Mouse (Mus musculus) frontal cortex, postnatal 14 days (tissue): ENCODE data around the gene Pcolce2.
A peak's percentile ranks its signal among the peaks of the same experiment; 100 is the strongest.

Experiments used
- DNase-seq, 2 experiments: peaks; one replicate each; pipeline ENCODE4 v3.0.0; 2022; ENCODE audit warnings: low spot score in 2 of 2

The Pcolce2 gene

DNA sequence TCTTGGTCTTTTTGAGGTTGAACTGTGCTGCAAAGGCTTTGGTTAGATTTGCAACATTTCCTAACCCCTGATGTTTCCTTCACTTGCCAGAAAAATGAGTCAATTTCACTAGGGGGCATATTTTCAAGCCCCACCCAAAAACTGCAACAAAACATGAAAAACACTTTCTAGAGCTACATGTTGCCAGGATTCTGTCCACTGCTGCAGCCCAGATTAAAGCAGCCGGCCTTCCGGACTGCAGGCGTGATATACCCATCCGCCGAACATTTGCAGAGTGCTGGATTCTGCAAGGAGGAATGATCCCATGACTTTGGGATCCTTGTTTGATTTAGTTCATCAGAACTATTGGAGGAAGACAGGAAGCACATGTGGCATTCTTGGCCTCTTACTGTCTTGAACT is 17.0 kb downstream of the Pcolce2 start:
- DNase-seq = no peak

DNA sequence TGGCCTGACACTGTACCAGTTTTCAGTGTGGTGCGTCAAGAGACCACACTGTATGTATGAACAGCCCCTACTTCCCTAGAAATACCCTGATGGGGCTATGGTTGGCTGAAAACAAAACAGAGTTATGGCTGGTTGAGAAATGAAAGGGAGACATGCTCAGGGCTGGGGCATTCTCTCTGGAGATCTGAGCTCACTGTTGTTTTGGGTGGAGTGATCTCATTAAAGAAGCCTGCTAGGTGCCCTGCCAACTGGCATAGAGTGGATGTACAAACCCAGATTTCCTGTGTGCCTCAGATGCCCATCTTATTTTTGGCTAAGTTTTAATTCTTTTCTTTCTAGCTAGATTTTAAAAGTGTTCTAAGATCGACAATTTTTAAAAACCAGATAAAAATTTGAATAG is 20.5 kb downstream of the Pcolce2 start:
- DNase-seq = no peak

GRCm38 (mm10) chr9:95664290-95664989 is 27.0 kb downstream of the Pcolce2 start:
- DNase-seq = peak in 1 of 2 experiments; percentile 7

- no peak for DNase-seq
These were observed 28.4 kb downstream of the Pcolce2 start for GRCm38 (mm10) chr9:95665835-95666234.

DNA sequence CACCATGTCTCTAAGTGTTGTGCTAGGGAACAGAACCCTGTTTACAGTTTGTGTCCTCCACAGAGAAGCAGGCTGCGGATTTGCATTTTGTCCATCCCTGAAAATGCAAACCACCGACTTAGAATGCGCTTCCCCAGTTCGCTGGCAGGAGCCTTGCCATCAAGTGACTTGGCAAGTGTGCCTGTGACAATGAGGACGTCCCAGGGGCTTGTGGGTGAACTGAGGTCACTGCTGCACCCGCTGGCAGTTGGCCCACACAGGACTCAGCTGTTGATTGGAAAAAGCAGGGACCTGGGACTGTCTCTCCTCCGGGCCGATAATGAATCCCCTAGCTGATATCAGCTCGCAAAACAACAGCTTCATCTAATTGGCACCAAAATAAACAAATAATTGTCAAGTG is 30.4 kb downstream of the Pcolce2 start:
- peak; percentile 39 to 40 for DNase-seq

- no peak for DNase-seq
These were observed 30.9 kb downstream of the Pcolce2 start for GRCm38 (mm10) chr9:95668306-95668705.

GRCm38 (mm10) chr9:95672331-95672730 is 34.9 kb downstream of the Pcolce2 start:
- DNase-seq = no peak

DNA sequence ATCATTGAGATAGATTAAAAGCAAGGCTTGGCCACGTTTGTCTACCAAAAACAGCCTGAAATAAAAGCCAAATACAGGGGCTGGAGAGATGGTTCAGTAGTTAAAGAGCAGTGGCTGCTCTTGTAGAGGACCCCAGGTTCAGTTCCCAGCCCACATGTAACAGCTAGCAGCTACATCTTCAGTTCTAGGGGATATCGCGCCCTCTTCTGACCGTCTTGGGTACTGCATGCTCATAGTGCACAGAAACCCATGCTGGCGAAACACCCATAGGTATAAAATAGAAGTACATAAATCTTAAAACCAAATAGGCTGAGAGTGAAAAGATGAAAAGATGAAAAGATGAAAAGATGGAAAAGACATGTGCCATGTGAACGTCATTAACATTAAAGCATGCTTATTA is 35.4 kb downstream of the Pcolce2 start:
- no peak for DNase-seq

- DNase-seq = peak in 1 of 2 experiments; percentile 13
These were observed 37.8 kb downstream of the Pcolce2 start for GRCm38 (mm10) chr9:95675064-95675699.

DNA sequence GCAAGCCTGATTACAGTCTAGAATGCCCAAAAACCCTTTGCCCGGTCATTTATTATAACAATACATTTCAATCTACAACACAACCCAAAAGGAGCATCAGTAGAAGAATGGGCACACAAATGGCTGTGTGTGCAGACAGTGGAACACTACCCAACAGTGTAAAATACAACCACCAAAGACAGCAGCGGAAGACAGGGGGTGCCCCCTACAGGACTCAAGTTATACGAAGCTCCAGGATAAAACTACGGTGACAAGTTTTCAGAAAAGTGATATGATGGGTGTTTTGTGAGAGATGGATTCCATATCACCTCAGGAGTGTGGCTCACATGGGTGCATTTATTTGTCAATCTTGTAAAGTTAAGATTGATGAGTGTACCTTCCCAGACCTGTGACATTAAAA is 38.6 kb downstream of the Pcolce2 start:
- no peak for DNase-seq

DNA sequence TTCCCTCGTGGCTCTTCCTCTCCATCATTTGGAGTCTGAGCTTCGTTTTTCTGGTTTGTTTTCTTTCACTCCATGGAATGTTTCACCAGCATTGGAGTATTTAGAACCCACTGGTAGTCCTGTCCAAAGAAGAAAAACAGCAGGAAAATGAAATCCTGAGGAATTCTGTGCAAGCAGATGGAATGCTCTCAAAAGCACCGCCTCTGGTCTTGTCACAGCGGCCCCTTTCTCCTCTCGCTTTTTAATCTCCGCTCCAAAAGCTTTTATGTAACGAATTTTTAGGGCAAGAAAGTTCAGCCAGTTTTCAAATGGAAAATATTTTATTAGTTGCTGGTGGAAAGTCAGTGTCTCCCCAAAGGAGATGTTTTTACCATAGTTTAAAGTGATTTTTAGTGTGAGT is 42.6 kb downstream of the Pcolce2 start:
- no peak for DNase-seq

- no peak for DNase-seq
These were observed 43.3 kb downstream of the Pcolce2 start for GRCm38 (mm10) chr9:95680691-95681090.

- DNase-seq = no peak
These were observed 48.4 kb downstream of the Pcolce2 start for GRCm38 (mm10) chr9:95685660-95686440.

GRCm38 (mm10) chr9:95688064-95688463 is 50.7 kb downstream of the Pcolce2 start:
- DNase-seq = no peak

- no peak for DNase-seq
These were observed 55.4 kb downstream of the Pcolce2 start for GRCm38 (mm10) chr9:95692823-95693222.

- no peak for DNase-seq
These were observed 56.2 kb downstream of the Pcolce2 start for GRCm38 (mm10) chr9:95693528-95694100.

DNA sequence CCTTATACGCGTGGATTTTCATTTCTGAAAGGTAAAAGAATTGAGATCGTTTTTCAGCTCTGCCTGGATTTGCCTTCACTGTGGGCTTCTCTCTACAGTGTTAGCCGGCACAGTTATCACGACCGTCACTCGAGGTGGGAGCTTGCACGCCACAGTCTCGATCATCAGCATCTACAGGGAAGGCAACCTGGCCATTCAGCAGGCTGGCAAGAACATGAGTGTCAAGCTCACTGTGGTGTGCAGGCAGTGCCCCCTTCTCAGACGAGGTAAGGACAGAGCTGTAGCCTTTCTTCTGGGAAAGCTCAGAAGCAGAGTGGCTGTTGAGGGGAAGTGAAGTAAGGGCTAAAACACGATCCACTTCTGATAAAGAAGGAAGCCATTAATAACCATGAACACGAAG is 57.1 kb downstream of the Pcolce2 start:
- no peak for DNase-seq

- DNase-seq = no peak
These were observed 57.6 kb downstream of the Pcolce2 start for GRCm38 (mm10) chr9:95695023-95695422.

GRCm38 (mm10) chr9:95696581-95696980 is 59.2 kb downstream of the Pcolce2 start:
- no peak for DNase-seq

DNA sequence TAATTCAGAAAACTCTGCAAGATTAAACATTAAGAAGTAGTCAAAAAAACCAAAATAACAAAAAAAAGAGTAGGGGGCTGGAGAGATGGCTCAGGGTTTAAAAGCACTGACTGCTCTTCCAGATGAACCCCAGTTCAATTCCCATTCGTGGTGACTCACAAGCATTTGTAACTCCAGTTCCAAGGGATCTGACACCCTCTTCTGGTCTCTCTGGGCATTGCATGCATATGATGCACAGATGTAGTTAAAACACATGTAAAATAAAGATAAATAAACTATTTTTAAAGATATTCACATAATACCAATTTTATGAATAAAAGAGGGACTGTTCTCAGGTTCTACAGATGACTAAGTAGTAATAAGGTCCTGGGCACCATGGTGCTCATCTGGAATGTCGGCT is 60.4 kb downstream of the Pcolce2 start:
- no peak for DNase-seq

- DNase-seq = no peak
These were observed 61.9 kb downstream of the Pcolce2 start for GRCm38 (mm10) chr9:95699273-95699672.

- DNase-seq = no peak
These were observed 66.7 kb downstream of the Pcolce2 start for GRCm38 (mm10) chr9:95704078-95704477.
